Mouse (Mus musculus) heart, postnatal 0 days (tissue): Measurements from ENCODE around the gene Eipr1.

Source experiments
- CTCF ChIP-seq: IDR thresholded peaks from 2 replicates; pipeline ENCODE4 v1.5.1; 2016; ENCODE audit warnings: antibody characterized with exemption, control low read depth, low read depth
- EP300 ChIP-seq: IDR thresholded peaks from 2 replicates; pipeline ENCODE4 v1.6.1; 2016; ENCODE audit warnings: antibody characterized with exemption, low read depth

- TF ChIP-seq EP300: no peak
- no peak for TF ChIP-seq CTCF
Observed at GRCm38 (mm10) chr12:28793715-28794114, 42.1 kb downstream of the Eipr1 start.
